Mouse (Mus musculus): Measurements from ENCODE around the gene Krt8. TPM values are rescaled to one million over a fixed set of nuclear protein-coding genes. Genes with fewer than 3 reads are reported as not detected.
"Not testable (repeated sequence)": the region's sequence is repeated elsewhere in the genome, so short reads cannot be mapped to it uniquely, and the experiment has no call there.

Gene Krt8
- polyA plus RNA-seq, 1 experiment, result 128 TPM

- DNase-seq, result no peak
- TF ChIP-seq CTCF (IDR thresholded peaks at IDR 0.05; ENCODE audit: insufficient read depth, low read length) (no peak), POLR2A (IDR thresholded peaks at IDR 0.05; ENCODE audit: borderline replicate concordance, extremely low read depth, low read depth, low read length) (no peak)
- H3K4me3 ChIP-seq (replicated peaks; ENCODE audit: extremely low read depth, low read depth, low read length), result no peak overlapping the region
- H3K4me1 ChIP-seq (ENCODE audit: control insufficient read depth, insufficient read depth, low read length), result no peaks in the 10 kb centered on the region
- 78% methylated on average over 11 of the region's 11 CpGs for WGBS
Measured at GRCm38 (mm10) chr15:101999156-101999555, 5.1 kb downstream of the Krt8 start.

- DNase-seq; H3K4me3 ChIP-seq (replicated peaks; ENCODE audit: extremely low read depth, low read depth, low read length); H3K4me1 ChIP-seq (ENCODE audit: control insufficient read depth, insufficient read depth, low read length): not testable (repeated sequence)
- 76% methylated on average over 11 of the region's 11 CpGs for WGBS
Measured at GRCm38 (mm10) chr15:101996450-101997078, 7.7 kb downstream of the Krt8 start.

GRCm38 (mm10) chr15:101995484-101996236, 8.6 kb downstream of the Krt8 start:
- no peak for DNase-seq
- WGBS, result 75% methylated on average over 4 of the region's 4 CpGs
- TF ChIP-seq CTCF (IDR thresholded peaks at IDR 0.05; ENCODE audit: insufficient read depth, low read length), result no peak
- no peak for TF ChIP-seq POLR2A (IDR thresholded peaks at IDR 0.05; ENCODE audit: borderline replicate concordance, extremely low read depth, low read depth, low read length)
- no peaks in the 10 kb centered on the region for H3K4me1 ChIP-seq (ENCODE audit: control insufficient read depth, insufficient read depth, low read length)
- no peak overlapping the region for H3K4me3 ChIP-seq (replicated peaks; ENCODE audit: extremely low read depth, low read depth, low read length)

GRCm38 (mm10) chr15:101994365-101994764, 9.9 kb downstream of the Krt8 start:
- no peak overlapping the region for H3K4me3 ChIP-seq (replicated peaks; ENCODE audit: extremely low read depth, low read depth, low read length)
- 64% methylated on average over 6 of the region's 6 CpGs for WGBS
- DNase-seq, result no peak
- H3K4me1 ChIP-seq (ENCODE audit: control insufficient read depth, insufficient read depth, low read length), result no peaks in the 10 kb centered on the region
- TF ChIP-seq CTCF (IDR thresholded peaks at IDR 0.05; ENCODE audit: insufficient read depth, low read length) (no peak), POLR2A (IDR thresholded peaks at IDR 0.05; ENCODE audit: borderline replicate concordance, extremely low read depth, low read depth, low read length) (no peak)

- WGBS, result 74% methylated on average over 6 of the region's 6 CpGs
- DNase-seq, result no peak
Measured at GRCm38 (mm10) chr15:101990946-101991345, 13.3 kb downstream of the Krt8 start.

GRCm38 (mm10) chr15:101988714-101989113, 15.6 kb downstream of the Krt8 start:
- TF ChIP-seq POLR2A (IDR thresholded peaks at IDR 0.05; ENCODE audit: borderline replicate concordance, extremely low read depth, low read depth, low read length) (no peak), CTCF (IDR thresholded peaks at IDR 0.05; ENCODE audit: insufficient read depth, low read length) (no peak)
- Histone ChIP-seq H3K4me1 (ENCODE audit: control insufficient read depth, insufficient read depth, low read length) (peaks cover 1% of the 10 kb centered on the region; the same call in 1 of the 2 replicates), H3K4me3 (replicated peaks; ENCODE audit: extremely low read depth, low read depth, low read length) (no peak overlapping the region)
- 68% methylated on average over 8 of the region's 8 CpGs for WGBS
- DNase-seq, result no peak

More at GRCm38 (mm10) chr15:101990946-101991345, 13.3 kb downstream of the Krt8 start:
- H3K4me1 ChIP-seq (ENCODE audit: control insufficient read depth, insufficient read depth, low read length), result no peaks in the 10 kb centered on the region
- H3K4me3 ChIP-seq (replicated peaks; ENCODE audit: extremely low read depth, low read depth, low read length), result no peak overlapping the region
- TF ChIP-seq POLR2A (IDR thresholded peaks at IDR 0.05; ENCODE audit: borderline replicate concordance, extremely low read depth, low read depth, low read length) (no peak), CTCF (IDR thresholded peaks at IDR 0.05; ENCODE audit: insufficient read depth, low read length) (no peak)

- H3K4me1 ChIP-seq (ENCODE audit: control insufficient read depth, insufficient read depth, low read length), result peaks cover 3% of the 10 kb centered on the region; the same call in 1 of the 2 replicates
- no peak for TF ChIP-seq POLR2A (IDR thresholded peaks at IDR 0.05; ENCODE audit: borderline replicate concordance, extremely low read depth, low read depth, low read length)
- peak; percentile 94 for TF ChIP-seq CTCF (IDR thresholded peaks at IDR 0.05; ENCODE audit: insufficient read depth, low read length)
- under 1% methylated on average over 10 of the region's 10 CpGs for WGBS
- DNase-seq, result peak; percentile 85
- H3K4me3 ChIP-seq (replicated peaks; ENCODE audit: extremely low read depth, low read depth, low read length), result no peak overlapping the region
Measured at GRCm38 (mm10) chr15:101988119-101988518, 16.2 kb downstream of the Krt8 start.

GRCm38 (mm10) chr15:101984746-101985145, 19.5 kb downstream of the Krt8 start:
- TF ChIP-seq CTCF (IDR thresholded peaks at IDR 0.05; ENCODE audit: insufficient read depth, low read length) (no peak), POLR2A (IDR thresholded peaks at IDR 0.05; ENCODE audit: borderline replicate concordance, extremely low read depth, low read depth, low read length) (no peak)
- H3K4me1 ChIP-seq (ENCODE audit: control insufficient read depth, insufficient read depth, low read length), result peaks cover 3% of the 10 kb centered on the region; the same call in 1 of the 2 replicates

GRCm38 (mm10) chr15:101983949-101984601, 20.2 kb downstream of the Krt8 start:
- TF ChIP-seq CTCF (IDR thresholded peaks at IDR 0.05; ENCODE audit: insufficient read depth, low read length) (peak; percentile 99), POLR2A (IDR thresholded peaks at IDR 0.05; ENCODE audit: borderline replicate concordance, extremely low read depth, low read depth, low read length) (no peak; the same call in 1 of the 2 replicates)
- peaks cover 3% of the 10 kb centered on the region; the same call in 1 of the 2 replicates for H3K4me1 ChIP-seq (ENCODE audit: control insufficient read depth, insufficient read depth, low read length)
- WGBS, result 2% methylated on average over 15 of the region's 15 CpGs
- peak; percentile 87 for DNase-seq
- H3K4me3 ChIP-seq (replicated peaks; ENCODE audit: extremely low read depth, low read depth, low read length), result peak overlapping the region; percentile 40

More at GRCm38 (mm10) chr15:101984746-101985145, 19.5 kb downstream of the Krt8 start:
- H3K4me3 ChIP-seq (replicated peaks; ENCODE audit: extremely low read depth, low read depth, low read length), result no peak overlapping the region
- 6% methylated on average over 6 of the region's 6 CpGs for WGBS
- no peak for DNase-seq

All from lung, adult 2 months (tissue).